Mouse (Mus musculus) ES-E14 (cell line): ENCODE data around the gene Scgb3a1. TPM values are rescaled to one million over a fixed set of nuclear protein-coding genes. Genes with fewer than 3 reads are reported as not detected.

Experiments
- DNase-seq: peaks from one replicate; pipeline ENCODE4 v3.0.0-alpha.2; 2013; ENCODE audit warnings: low read depth, low spot score
- H3K27ac ChIP-seq: 2 replicates; pipeline ENCODE4 v1.5.1; 2012; ENCODE audit warnings: low read depth, mild to moderate bottlenecking, low read length, moderate library complexity, mixed read lengths; ENCODE audit not compliant: poor library complexity, insufficient read depth, severe bottlenecking
- H3K36me3 ChIP-seq: 2 replicates; pipeline ENCODE4 v1.6.1; 2012; ENCODE audit warnings: mild to moderate bottlenecking, low read length, moderate library complexity, mixed read lengths; ENCODE audit not compliant: control insufficient read depth, poor library complexity, insufficient read depth, severe bottlenecking
- H3K4me1 ChIP-seq, 2 experiments: fragments of 150-350 bp in 1 of 2; sonication (generic) in 1 of 2; 2 replicates each; pipeline ENCODE4 v1.6.1; 2012; ENCODE audit warnings: low read length in 2 of 2, mild to moderate bottlenecking in 1 of 2, mixed read lengths in 1 of 2; ENCODE audit not compliant: control insufficient read depth in 2 of 2, insufficient read depth in 2 of 2, poor library complexity in 1 of 2
- H3K4me3 ChIP-seq, 2 experiments: fragments of 150-350 bp in 1 of 2; sonication (generic) in 1 of 2; 2 replicates each; pipeline ENCODE4 v1.5.1; 2012; ENCODE audit warnings: low read length in 2 of 2, low read depth in 1 of 2, mild to moderate bottlenecking in 1 of 2, mixed read lengths in 1 of 2; ENCODE audit not compliant: insufficient read depth in 1 of 2, poor library complexity in 1 of 2, severe bottlenecking in 1 of 2
- H3K9ac ChIP-seq: 2 replicates; pipeline ENCODE4 v1.6.1; 2012; ENCODE audit warnings: low read depth, mild to moderate bottlenecking, low read length, mixed read lengths; ENCODE audit not compliant: poor library complexity, insufficient read depth, severe bottlenecking
- H3K9me3 ChIP-seq: fragments of 150-350 bp; sonication (generic); 2 replicates; pipeline ENCODE4 v1.6.1; 2012; ENCODE audit warnings: low read depth, mild to moderate bottlenecking, low read length; ENCODE audit not compliant: control insufficient read depth, insufficient read depth
- CHD2 ChIP-seq: IDR thresholded peaks from 2 replicates; pipeline ENCODE4 v1.6.1; 2014; ENCODE audit warnings: mild to moderate bottlenecking, low read depth, low read length, inconsistent platforms
- HCFC1 ChIP-seq: IDR thresholded peaks from 2 replicates; pipeline ENCODE4 v1.6.1; 2012; ENCODE audit warnings: low read length, inconsistent platforms, borderline replicate concordance; ENCODE audit not compliant: insufficient read depth
- MAFK ChIP-seq: IDR thresholded peaks from 2 replicates; pipeline ENCODE4 v1.6.1; 2014; ENCODE audit warnings: mild to moderate bottlenecking, low read depth, low read length, inconsistent platforms; ENCODE audit not compliant: insufficient read depth
- ZC3H11A ChIP-seq: IDR thresholded peaks from 2 replicates; pipeline ENCODE4 v1.6.1; 2012; ENCODE audit warnings: low read depth, mild to moderate bottlenecking, inconsistent platforms, low read length, borderline replicate concordance
- ZNF384 ChIP-seq: IDR thresholded peaks from 2 replicates; pipeline ENCODE4 v1.6.1; 2012; ENCODE audit warnings: low read depth, low read length, inconsistent platforms
- in situ Hi-C, 2 experiments: fragments of 600-800 bp; cut with MboI; formaldehyde crosslinking; loops; one replicate each; pipeline ENCODE4 v1.15.1; 2025; ENCODE audit warnings: low sequenced_read_pairs in 2 of 2, inconsistent platforms in 1 of 2; ENCODE audit not compliant: unreplicated experiment in 2 of 2
- total RNA-seq: library from RNA; depleted of rRNA; stranded (reverse); fragments of 300-350 nt; gene quantifications from 2 replicates; pipeline ENCODE4 v1.2.3, GENCODE M21; 2012

The Scgb3a1 gene
- total RNA-seq, 1 experiment: 1.6 TPM

GRCm38 (mm10) chr11:49635671-49636070 lies 27.7 kb upstream of the Scgb3a1 start:
- no peak for DNase-seq
- Histone ChIP-seq H3K9me3 (no peaks in the 10 kb centered on the region), H3K4me1 (peaks cover 0 to 7% of the 10 kb centered on the region in 2 experiments; a peak in 1 of 4 replicates), H3K36me3 (no peaks in the 10 kb centered on the region), H3K9ac (no peak overlapping the region), H3K4me3 (no peak overlapping the region), H3K27ac (no peak overlapping the region)
- TF ChIP-seq ZNF384 (no peak), HCFC1 (no peak), MAFK (no peak), ZC3H11A (no peak), CHD2 (no peak)
- in situ Hi-C loops: no loop called here

GRCm38 (mm10) chr11:49636449-49636848 lies 27.0 kb upstream of the Scgb3a1 start:
- H3K9me3 ChIP-seq: no peaks in the 10 kb centered on the region
- no peak overlapping the region for H3K9ac ChIP-seq
- DNase-seq: peak; percentile 72
- H3K27ac ChIP-seq: no peak overlapping the region
- TF ChIP-seq HCFC1 (peak; percentile 44; the same call in 1 of the 2 replicates), ZNF384 (no peak), MAFK (no peak), CHD2 (no peak), ZC3H11A (0 out of 2 replicates have a peak, but pooled peaks have one; percentile 18)
- H3K4me3 ChIP-seq: peak overlapping the region; percentile 33 to 55
- in situ Hi-C loops: no loop called here
- no peaks in the 10 kb centered on the region for H3K36me3 ChIP-seq
- peaks cover 0 to 7% of the 10 kb centered on the region in 2 experiments; a peak in 1 of 4 replicates for H3K4me1 ChIP-seq

DNA sequence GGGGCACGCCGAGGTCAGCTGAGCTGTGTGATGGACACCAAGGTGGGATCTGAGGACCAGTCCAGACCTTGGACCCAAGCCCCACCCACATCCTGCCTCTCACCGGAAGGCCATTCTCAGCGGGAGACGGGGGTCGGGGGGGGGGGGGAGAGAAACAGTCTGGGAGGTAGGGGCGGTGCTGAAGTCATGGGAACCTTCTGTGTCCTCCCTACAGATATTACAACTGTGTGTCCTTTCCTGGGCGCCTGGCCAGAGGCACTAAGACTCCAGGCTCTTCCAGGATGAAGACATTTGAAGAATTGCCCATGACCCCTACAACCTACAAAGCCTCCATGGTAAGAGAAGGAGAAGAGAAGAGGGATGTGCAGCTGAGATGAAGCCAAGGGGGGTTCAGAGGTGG lies 17.7 kb upstream of the Scgb3a1 start:
- H3K9me3 ChIP-seq: no peaks in the 10 kb centered on the region
- H3K36me3 ChIP-seq: no peaks in the 10 kb centered on the region
- TF ChIP-seq ZC3H11A (no peak), MAFK (no peak), CHD2 (no peak), ZNF384 (no peak), HCFC1 (no peak)
- H3K9ac ChIP-seq: no peak overlapping the region
- no peak for DNase-seq
- peaks cover 0 to 7% of the 10 kb centered on the region in 2 experiments; a peak in 1 of 4 replicates for H3K4me1 ChIP-seq
- H3K4me3 ChIP-seq: no peak overlapping the region
- H3K27ac ChIP-seq: no peak overlapping the region
- in situ Hi-C loops: no loop called here

GRCm38 (mm10) chr11:49650113-49650993 lies 13.1 kb upstream of the Scgb3a1 start:
- H3K9me3 ChIP-seq: no peaks in the 10 kb centered on the region
- peak overlapping the region; percentile 55; the same call in 1 of the 2 replicates for H3K9ac ChIP-seq
- in situ Hi-C loops: no loop called here
- peak; percentile 95 for DNase-seq
- no peak for TF ChIP-seq HCFC1
- TF ChIP-seq MAFK: no peak
- no peak for TF ChIP-seq ZNF384
- TF ChIP-seq CHD2: no peak
- TF ChIP-seq ZC3H11A: no peak
- H3K27ac ChIP-seq: no peak overlapping the region
- no peaks in the 10 kb centered on the region for H3K36me3 ChIP-seq
- no peak overlapping the region for H3K4me3 ChIP-seq
- H3K4me1 ChIP-seq: peaks cover 2 to 19% of the 10 kb centered on the region in 2 experiments; a peak in 2 of 4 replicates
